Mouse (Mus musculus): ENCODE measurements around the gene Irak2. TPM values are rescaled to one million over a fixed set of nuclear protein-coding genes. Genes with fewer than 3 reads are reported as not detected.

Gene Irak2
- polyA plus RNA-seq, 1 experiment from 2014 or later, result 3.6 TPM

GRCm38 (mm10) chr6:113719878-113720277 lies 81.6 kb downstream of the Irak2 start, which contains the start of gene Ghrl:
Gene Ghrl, minus strand, starts transcription at chr6:113719880.
- H3K4me3 ChIP-seq, result no peak within 1 kb of the TSS
- no peaks in the 10 kb centered on the region for H3K27me3 ChIP-seq
- H3K9ac ChIP-seq, result no peak within 1 kb of the TSS
- H3K9me3 ChIP-seq, result no peaks in the 10 kb centered on the region
- peaks cover 67% of the 10 kb centered on the region for H3K36me3 ChIP-seq
- 92% methylated on average over 3 of the region's 3 CpGs for WGBS
- no peak within 1 kb of the TSS for H3K4me2 ChIP-seq
- ATAC-seq (ENCODE audit: low FRiP score, low read depth), result no peak
- no peaks in the 10 kb centered on the region for H3K4me1 ChIP-seq (replicated peaks)
- no peak within 1 kb of the TSS for H3K27ac ChIP-seq (replicated peaks)

- H3K4me1 ChIP-seq (replicated peaks), result no peaks in the 10 kb centered on the region
- 98% methylated on average over 4 of the region's 4 CpGs for WGBS
- no peaks in the 10 kb centered on the region for H3K27me3 ChIP-seq
- H3K9ac ChIP-seq, result no peak overlapping the region
- no peak overlapping the region for H3K4me2 ChIP-seq
- peaks cover 59% of the 10 kb centered on the region for H3K36me3 ChIP-seq
- no peaks in the 10 kb centered on the region for H3K9me3 ChIP-seq
- ATAC-seq (ENCODE audit: low FRiP score, low read depth), result no peak
- no peak overlapping the region for H3K27ac ChIP-seq (replicated peaks)
- no peak overlapping the region for H3K4me3 ChIP-seq
Measured at GRCm38 (mm10) chr6:113721061-113721460, 82.8 kb downstream of the Irak2 start.

DNA sequence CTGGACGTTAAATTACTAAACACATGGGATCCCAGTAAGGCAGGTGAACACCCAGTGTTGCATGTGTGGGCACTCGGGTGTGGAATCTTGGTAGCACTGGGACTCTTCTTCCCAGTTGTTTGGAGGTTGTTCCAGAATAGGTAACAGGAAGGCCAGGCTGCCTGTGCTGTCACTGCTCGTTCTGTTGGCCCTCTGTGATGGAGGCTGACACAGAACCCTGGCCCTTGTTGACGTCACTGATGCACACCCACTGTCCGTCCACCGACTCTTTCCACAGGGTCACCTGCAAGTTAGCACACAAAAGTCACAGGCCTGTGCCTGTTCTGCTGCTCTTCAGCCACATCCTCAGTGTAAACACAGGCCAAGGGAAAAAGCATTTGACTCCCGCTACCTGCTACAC lies 89.9 kb downstream of the Irak2 start:
- WGBS, result 89% methylated on average over 7 of the region's 7 CpGs
- ATAC-seq (ENCODE audit: low FRiP score, low read depth), result no peak
- Histone ChIP-seq H3K27ac (replicated peaks) (no peak overlapping the region), H3K27me3 (no peaks in the 10 kb centered on the region), H3K36me3 (peaks cover 78% of the 10 kb centered on the region), H3K9ac (no peak overlapping the region), H3K9me3 (no peaks in the 10 kb centered on the region), H3K4me2 (no peak overlapping the region), H3K4me1 (replicated peaks) (no peaks in the 10 kb centered on the region), H3K4me3 (no peak overlapping the region)

DNA sequence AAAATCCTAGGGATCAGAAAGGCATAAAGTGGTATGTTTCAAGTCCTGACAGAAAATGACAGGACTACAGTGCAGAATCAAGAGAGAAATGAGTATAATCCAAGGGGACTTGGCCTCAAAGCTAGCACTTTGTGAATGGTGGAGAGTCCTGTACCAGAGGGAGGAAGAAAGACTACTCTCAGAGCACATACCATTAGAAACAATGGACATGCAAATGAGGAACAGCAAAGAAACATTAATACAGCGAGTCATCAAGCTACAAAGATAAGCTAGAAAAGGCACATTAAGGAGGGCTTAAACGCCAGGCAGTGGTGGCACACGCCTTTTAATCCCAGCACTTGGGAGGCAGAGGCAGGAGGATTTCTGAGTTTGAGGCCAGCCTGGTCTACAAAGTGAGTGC lies 93.0 kb downstream of the Irak2 start:
- WGBS, result 91% methylated on average over 3 of the region's 3 CpGs
- no peak overlapping the region for H3K27ac ChIP-seq (replicated peaks)
- no peak for ATAC-seq (ENCODE audit: low FRiP score, low read depth)

DNA sequence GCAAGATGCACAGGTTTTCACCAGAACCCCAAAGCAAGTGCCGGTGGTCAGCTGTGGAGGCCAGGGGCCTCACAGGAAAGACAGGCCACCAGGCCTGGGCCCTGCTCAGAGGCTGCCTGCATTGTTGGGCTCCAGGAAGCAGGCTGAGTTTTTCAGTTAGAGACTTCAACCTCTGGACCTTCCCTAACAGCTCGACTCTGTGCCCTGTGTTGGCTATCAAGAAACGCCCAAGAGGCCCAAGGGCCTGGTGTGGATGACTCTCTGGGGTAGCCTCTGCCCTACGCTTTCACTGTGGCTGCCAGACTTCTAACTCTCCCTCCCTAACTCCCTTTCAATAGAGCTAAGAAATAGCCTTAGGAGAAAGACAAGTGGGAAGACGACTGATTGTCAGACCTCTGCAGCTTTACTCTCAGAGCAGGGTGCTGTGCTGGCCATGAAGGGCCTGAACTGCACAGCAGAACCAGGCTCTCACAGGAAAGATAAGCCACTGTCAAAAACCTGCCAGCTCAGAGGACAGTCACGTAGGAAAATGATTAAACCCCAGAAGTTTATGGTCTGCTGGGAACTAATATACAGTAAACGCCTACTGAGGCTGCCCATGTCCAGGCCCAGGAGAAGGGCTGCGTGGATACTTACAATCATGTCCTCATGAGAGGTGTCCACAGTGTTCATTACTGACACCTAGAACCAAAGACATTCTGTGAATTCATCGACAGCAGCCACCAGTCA lies 99.2 kb downstream of the Irak2 start:
- H3K4me2 ChIP-seq, result no peak overlapping the region
- H3K9me3 ChIP-seq, result no peaks in the 10 kb centered on the region
- no peak overlapping the region for H3K4me3 ChIP-seq
- WGBS, result 92% methylated on average over 9 of the region's 9 CpGs
- peaks cover 38% of the 10 kb centered on the region for H3K36me3 ChIP-seq
- ATAC-seq (ENCODE audit: low FRiP score, low read depth), result no peak
- no peak overlapping the region for H3K27ac ChIP-seq (replicated peaks)
- H3K4me1 ChIP-seq (replicated peaks), result peaks cover 19% of the 10 kb centered on the region
- H3K9ac ChIP-seq, result no peak overlapping the region
- H3K27me3 ChIP-seq, result no peaks in the 10 kb centered on the region

More for the DNA sequence above, 93.0 kb downstream of the Irak2 start:
- H3K36me3 ChIP-seq, result peaks cover 87% of the 10 kb centered on the region
- H3K9ac ChIP-seq, result no peak overlapping the region
- H3K27me3 ChIP-seq, result no peaks in the 10 kb centered on the region
- no peaks in the 10 kb centered on the region for H3K9me3 ChIP-seq
- no peak overlapping the region for H3K4me2 ChIP-seq
- no peaks in the 10 kb centered on the region for H3K4me1 ChIP-seq (replicated peaks)
- H3K4me3 ChIP-seq, result no peak overlapping the region

DNA sequence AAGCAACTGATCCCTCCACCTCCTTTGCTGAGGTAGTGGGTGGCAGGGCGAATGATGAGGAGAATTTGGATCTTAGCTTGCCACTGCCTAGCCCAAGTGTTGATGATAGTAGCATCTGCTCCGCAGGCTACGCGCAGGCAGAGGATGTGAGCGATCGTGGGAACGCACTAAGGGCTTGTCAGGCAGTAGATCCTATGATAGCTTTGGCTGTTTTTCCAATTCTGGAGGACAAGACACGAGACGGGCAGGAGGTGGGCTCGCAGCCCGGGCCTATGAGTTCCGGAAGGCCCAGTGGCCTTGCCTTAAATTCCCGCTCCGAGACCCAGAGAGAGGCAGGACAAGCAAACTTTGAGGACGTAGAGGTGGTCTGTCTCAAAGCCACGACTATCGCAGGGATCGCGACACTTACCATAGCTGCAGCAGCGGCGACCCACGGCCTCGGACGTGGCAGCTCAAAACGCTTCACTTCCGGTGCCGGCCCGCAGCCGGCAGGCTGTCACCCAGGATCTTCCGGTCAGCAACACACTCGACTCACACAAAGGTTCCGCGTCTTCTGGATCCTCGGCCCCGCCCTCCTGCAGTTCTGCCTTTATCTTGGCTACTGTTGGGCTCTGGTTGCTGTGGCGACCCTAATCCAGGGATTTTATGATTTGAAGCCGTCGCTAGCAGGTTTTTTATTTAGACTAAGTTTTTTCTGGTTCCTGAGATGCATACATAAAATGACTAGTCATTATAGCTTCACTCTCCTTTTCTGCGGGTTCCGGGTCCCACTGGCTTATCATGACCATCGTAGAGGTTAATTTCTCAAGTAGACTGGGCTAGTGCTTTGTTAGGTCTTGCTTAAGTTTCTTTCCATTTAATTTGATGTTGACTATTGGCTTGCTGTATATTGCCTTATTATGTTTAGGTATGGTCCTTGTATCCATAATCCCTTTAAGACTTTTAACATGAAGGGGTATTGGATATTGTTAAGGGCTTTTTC lies 102.3 kb downstream of the Irak2 start, which contains the start of gene Sec13:
Gene Sec13, minus strand, starts transcription at position 508 of the 982 bp plus-strand sequence.
- Histone ChIP-seq H3K4me1 (replicated peaks) (peaks cover 19% of the 10 kb centered on the region), H3K27ac (replicated peaks) (peak within 1 kb of the TSS; percentile 67), H3K9ac (peak within 1 kb of the TSS; percentile 67), H3K4me3 (peak within 1 kb of the TSS; percentile 70), H3K27me3 (no peaks in the 10 kb centered on the region), H3K9me3 (no peaks in the 10 kb centered on the region), H3K4me2 (peak within 1 kb of the TSS; percentile 86), H3K36me3 (peaks cover 15% of the 10 kb centered on the region)
- WGBS, result 7% methylated on average over 41 of the region's 41 CpGs
- ATAC-seq (ENCODE audit: low FRiP score, low read depth), result peak; percentile 91

- no peaks in the 10 kb centered on the region for H3K27me3 ChIP-seq
- no peak overlapping the region for H3K4me3 ChIP-seq
- no peak for ATAC-seq (ENCODE audit: low FRiP score, low read depth)
- H3K9me3 ChIP-seq, result no peaks in the 10 kb centered on the region
- 66% methylated on average over 2 of the region's 2 CpGs for WGBS
- H3K36me3 ChIP-seq, result peaks cover 6% of the 10 kb centered on the region; the same call in 1 of the 2 replicates
- no peak overlapping the region for H3K4me2 ChIP-seq
- no peak overlapping the region for H3K27ac ChIP-seq (replicated peaks)
- no peak overlapping the region for H3K9ac ChIP-seq
- H3K4me1 ChIP-seq (replicated peaks), result peaks cover 19% of the 10 kb centered on the region
Measured at GRCm38 (mm10) chr6:113741425-113741824, 103.2 kb downstream of the Irak2 start.

DNA sequence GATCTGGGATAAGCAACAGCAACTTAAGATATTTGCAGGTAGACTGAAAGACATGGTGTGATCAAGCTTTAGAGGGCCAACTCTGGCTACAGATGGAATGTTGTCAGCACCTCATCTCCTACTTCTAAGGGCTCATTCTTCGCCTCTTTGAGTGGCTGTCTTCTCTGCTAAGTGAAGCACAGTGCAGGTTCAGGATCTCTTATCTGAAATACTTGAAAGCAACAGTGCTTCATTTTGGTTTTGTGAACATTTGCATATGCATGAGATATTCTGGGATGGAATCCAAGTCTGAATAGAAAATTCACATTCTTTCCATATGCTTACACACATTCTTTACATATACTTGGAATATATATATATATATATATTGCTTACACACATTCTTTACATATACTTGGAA lies 104.1 kb downstream of the Irak2 start:
- WGBS, result 84% methylated on average over 1 of the region's 1 CpGs
- no peak for ATAC-seq (ENCODE audit: low FRiP score, low read depth)

DNA sequence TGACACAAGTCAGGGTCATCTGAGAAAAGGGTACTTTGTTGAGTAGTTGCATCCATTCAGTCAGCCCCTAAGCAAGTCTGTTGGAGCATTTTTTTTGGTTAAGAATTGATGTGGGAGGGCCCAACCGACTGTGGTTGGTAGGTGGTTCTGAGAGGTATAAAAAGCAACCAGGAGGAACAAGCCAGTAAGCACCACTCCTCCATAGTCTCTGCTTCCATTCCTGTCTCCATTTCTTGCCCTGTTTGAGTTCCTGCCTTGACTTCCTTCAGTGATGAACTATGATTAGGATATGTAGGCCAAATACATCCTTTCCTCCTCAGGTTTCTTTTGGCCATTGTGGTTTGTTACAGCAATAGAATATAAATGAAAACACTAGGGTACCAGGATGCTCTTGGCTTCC lies 104.8 kb downstream of the Irak2 start:
- Histone ChIP-seq H3K36me3 (peaks cover 10% of the 10 kb centered on the region), H3K4me1 (replicated peaks) (peaks cover 19% of the 10 kb centered on the region), H3K27ac (replicated peaks) (no peak overlapping the region), H3K4me3 (no peak overlapping the region), H3K27me3 (no peaks in the 10 kb centered on the region), H3K9me3 (no peaks in the 10 kb centered on the region), H3K9ac (no peak overlapping the region), H3K4me2 (no peak overlapping the region)
- 64% methylated on average over 1 of the region's 1 CpGs for WGBS
- ATAC-seq (ENCODE audit: low FRiP score, low read depth), result no peak

More for the DNA sequence above, 104.1 kb downstream of the Irak2 start:
- H3K36me3 ChIP-seq, result peaks cover 4% of the 10 kb centered on the region
- peaks cover 19% of the 10 kb centered on the region for H3K4me1 ChIP-seq (replicated peaks)
- H3K9me3 ChIP-seq, result no peaks in the 10 kb centered on the region
- no peak overlapping the region for H3K27ac ChIP-seq (replicated peaks)
- H3K9ac ChIP-seq, result no peak overlapping the region
- no peaks in the 10 kb centered on the region for H3K27me3 ChIP-seq
- no peak overlapping the region for H3K4me2 ChIP-seq
- H3K4me3 ChIP-seq, result no peak overlapping the region

Small RNA genes lying within 50 kb of the gene (microRNA-seq; reads per million reads assigned to microRNA genes)
- gene Mir7042, result 1.3 reads per million

Other genes starting within 250 kb of the Irak2 start
- 11.1 and 11.3 TPM in 2 replicates for gene Ttll3, start 249.2 kb upstream of the Irak2 start, polyA plus RNA-seq (2015; fragmentation: Nextera tagmentation; extraction: Ambion mirVana)
- gene Rpusd3, start 219.1 kb upstream of the Irak2 start, polyA plus RNA-seq (2015; fragmentation: Nextera tagmentation; extraction: Ambion mirVana), result 18.7 and 23.3 TPM in 2 replicates
- not detected in 2 replicates for gene Cidec, start 202.7 kb upstream of the Irak2 start, polyA plus RNA-seq (2015; fragmentation: Nextera tagmentation; extraction: Ambion mirVana)
- 96.5 and 98.2 TPM in 2 replicates for gene Jagn1, start 195.9 kb upstream of the Irak2 start, polyA plus RNA-seq (2015; fragmentation: Nextera tagmentation; extraction: Ambion mirVana)
- gene Il17re, start 180.0 kb upstream of the Irak2 start, polyA plus RNA-seq (2015; fragmentation: Nextera tagmentation; extraction: Ambion mirVana), result 0.09 and 0.21 TPM in 2 replicates
- gene Il17rc, start 167.0 kb upstream of the Irak2 start, polyA plus RNA-seq (2015; fragmentation: Nextera tagmentation; extraction: Ambion mirVana), result 3.2 and 4.6 TPM in 2 replicates
- gene Creld1, start 155.2 kb upstream of the Irak2 start, polyA plus RNA-seq (2015; fragmentation: Nextera tagmentation; extraction: Ambion mirVana), result 77.8 and 92.7 TPM in 2 replicates
- gene Prrt3, start 136.5 kb upstream of the Irak2 start, polyA plus RNA-seq (2015; fragmentation: Nextera tagmentation; extraction: Ambion mirVana), result 11.3 and 12.6 TPM in 2 replicates
- gene Emc3, start 106.8 kb upstream of the Irak2 start, polyA plus RNA-seq (2015; fragmentation: Nextera tagmentation; extraction: Ambion mirVana), result 109 and 115 TPM in 2 replicates
- gene Fancd2, start 106.8 kb upstream of the Irak2 start, polyA plus RNA-seq (2015; fragmentation: Nextera tagmentation; extraction: Ambion mirVana), result 2.0 and 2.6 TPM in 2 replicates
- not detected in 2 replicates for gene Fancd2os, start 37.8 kb upstream of the Irak2 start, polyA plus RNA-seq (2015; fragmentation: Nextera tagmentation; extraction: Ambion mirVana)
- 244 and 249 TPM in 2 replicates for gene Brk1, start 33.7 kb upstream of the Irak2 start, polyA plus RNA-seq (2015; fragmentation: Nextera tagmentation; extraction: Ambion mirVana)
- 71.2 and 78.7 TPM in 2 replicates for gene Vhl, start 14.5 kb upstream of the Irak2 start, polyA plus RNA-seq (2015; fragmentation: Nextera tagmentation; extraction: Ambion mirVana)
- 0.78 and 1.5 TPM in 2 replicates for gene Tatdn2, start 58.6 kb downstream of the Irak2 start, polyA plus RNA-seq (2015; fragmentation: Nextera tagmentation; extraction: Ambion mirVana)
- gene Ghrl, start 81.4 kb downstream of the Irak2 start, polyA plus RNA-seq (2015; fragmentation: Nextera tagmentation; extraction: Ambion mirVana), result 0.71 and 0.78 TPM in 2 replicates
- gene Sec13, start 102.3 kb downstream of the Irak2 start, polyA plus RNA-seq (2015; fragmentation: Nextera tagmentation; extraction: Ambion mirVana), result 200 TPM in 2 replicates